Mouse (Mus musculus): Measurements from ENCODE around the gene Kcnh1.

The Kcnh1 gene

DNA sequence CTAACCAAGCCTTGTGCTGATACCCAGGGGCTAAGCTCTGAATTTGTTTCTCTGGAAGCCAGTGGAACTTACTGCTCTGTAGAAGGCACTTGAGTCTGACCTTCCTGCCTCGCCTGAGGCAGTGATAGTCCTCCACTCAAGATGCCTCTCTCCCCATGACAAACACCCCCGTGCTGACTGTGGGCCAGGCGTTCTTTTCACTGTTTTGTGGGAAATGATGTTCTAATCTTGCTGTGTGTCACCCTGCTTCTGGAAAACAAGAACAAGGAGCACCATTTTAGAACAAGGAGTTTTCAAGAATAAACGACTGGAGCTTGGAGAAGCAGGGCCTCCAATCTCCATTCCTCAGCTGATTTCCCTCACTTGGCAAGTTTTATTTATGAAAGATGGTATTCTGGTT lies 273.2 kb downstream of the Kcnh1 start:
- no peak for DNase-seq (ENCODE audit: low spot score in 2 of 2)

DNA sequence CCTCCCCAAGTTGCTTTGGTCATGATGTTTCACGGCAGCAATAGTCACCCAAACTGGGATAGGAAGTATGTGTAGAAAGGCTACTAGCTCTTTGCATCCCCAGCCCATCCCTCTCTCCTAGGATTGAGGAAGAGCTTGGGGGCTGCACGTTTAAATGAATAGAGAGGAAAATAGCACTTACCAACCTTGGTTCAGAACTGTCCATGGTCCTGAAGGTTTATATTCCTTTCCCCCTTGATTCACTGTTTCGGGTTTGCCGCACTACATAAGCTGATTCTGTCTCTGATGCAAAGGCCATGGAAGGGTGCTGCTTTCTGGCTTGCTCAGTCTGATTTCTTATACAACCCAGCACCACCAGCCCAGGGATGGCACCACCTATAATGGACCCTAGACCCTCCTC lies 281.8 kb downstream of the Kcnh1 start:
- DNase-seq (ENCODE audit: low spot score in 2 of 2), result no peak

DNA sequence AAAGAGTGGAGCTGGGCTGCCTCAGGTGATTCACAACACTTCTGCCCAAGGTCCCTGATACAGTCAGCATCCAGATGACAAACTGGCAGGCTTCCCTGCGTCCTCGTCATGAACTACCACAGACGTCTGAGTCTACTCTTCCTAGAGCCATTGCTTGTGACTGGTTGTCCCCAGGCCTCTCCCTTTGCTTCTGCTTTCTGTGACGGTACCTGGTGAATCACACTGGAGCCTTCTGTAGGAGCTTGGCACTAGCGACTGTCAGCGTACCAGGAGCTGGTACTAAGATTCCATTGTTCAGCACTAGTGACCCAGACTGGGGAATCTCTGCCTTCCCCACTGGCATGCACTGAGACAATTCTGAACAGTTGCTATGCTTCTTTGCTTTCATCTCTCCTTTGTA lies 282.6 kb downstream of the Kcnh1 start:
- no peak for DNase-seq (ENCODE audit: low spot score in 2 of 2)

DNA sequence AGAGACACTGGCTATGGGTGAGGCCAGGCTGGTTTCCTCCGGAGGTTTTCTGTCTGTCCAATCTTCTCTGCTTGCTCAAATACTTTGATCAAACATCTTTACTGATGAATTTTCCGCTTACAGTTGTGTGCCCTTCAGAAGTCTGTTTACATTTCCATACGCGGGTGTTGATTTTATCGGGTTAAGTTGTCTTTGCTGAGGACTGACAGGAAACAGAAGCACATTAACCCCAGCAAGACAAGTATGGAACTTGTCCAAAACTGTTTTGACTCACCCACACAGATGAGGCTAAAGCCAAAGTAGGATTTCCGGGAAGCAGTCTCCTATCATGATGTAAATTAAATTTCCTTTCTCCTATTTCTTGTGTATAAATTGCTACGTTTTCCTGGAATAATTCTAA lies 286.1 kb downstream of the Kcnh1 start:
- no peak for DNase-seq (ENCODE audit: low spot score in 2 of 2)

DNA sequence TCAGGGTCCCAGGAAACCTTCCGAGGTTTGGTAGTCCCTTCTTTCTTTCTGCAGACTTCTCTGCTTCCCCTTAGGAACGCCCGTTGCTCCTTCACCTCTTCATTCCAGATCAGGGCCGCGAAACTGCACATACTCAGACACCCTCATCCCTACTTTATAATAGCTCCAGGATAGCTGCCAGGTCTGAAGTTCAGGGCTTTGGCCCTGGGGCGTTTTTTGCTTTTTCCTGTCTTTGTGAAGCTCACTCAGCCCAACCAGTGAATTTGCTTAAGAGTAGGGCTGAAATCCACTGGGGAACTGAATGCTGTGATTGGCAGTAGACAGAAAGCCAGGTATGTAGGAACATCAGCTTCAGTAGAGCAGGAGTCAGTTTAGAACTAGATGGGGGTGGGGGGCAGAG lies 287.0 kb downstream of the Kcnh1 start:
- DNase-seq (ENCODE audit: low spot score in 2 of 2), result no peak

DNA sequence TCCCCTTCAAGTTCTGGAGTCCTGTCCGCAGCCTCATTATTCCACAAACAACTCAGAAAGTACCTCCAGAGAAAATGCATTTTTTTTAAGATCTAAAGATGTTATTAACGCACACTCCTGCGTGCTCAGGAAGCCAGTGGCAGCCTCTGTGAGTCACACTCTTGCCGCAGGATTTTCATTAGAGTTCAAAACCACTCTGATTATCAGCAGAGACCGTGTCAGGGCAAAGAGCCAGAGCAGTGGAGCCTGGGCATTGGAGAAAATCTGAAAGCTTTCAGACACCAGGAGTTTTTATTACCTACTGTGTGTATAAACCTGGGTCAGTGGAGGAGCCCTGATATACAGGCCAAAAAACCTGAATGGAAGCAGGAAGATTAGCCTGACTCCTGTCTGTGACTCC lies 287.6 kb downstream of the Kcnh1 start:
- no peak for DNase-seq (ENCODE audit: low spot score in 2 of 2)

DNA sequence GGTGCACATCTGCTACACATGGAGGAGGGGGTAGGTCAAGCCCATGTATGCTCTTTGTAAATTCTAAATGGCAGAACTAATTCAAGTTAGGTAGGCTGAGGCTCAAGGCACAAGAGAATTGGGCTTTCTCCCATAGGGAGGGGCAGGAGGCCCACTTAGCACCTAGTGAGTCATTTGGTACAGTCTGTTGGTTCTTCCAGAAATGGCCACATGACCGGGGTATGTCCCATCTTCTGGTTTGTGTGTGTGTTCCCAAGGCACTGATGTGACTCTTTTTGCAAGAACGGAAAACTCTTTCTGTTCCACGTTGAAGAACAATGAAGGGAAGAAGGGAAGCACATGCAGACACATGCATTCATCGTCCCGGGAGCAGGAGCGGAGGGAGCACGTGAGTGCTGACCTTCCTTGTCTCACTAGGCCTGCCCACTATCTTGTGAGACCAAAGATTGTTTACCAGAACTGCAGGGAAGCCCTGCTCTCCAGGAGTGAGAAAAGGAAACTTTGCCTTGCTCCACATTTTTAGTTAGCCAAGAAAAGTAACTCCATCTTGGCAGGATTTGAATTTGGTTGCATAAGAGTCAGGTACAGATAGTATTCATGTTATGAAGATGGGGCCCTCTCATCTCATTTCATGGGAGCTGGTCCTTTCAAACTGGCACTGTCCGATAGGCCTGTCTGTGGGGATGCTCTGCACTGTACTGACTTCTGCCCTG lies 289.7 kb downstream of the Kcnh1 start:
- no peak for DNase-seq (ENCODE audit: low spot score in 2 of 2)

DNA sequence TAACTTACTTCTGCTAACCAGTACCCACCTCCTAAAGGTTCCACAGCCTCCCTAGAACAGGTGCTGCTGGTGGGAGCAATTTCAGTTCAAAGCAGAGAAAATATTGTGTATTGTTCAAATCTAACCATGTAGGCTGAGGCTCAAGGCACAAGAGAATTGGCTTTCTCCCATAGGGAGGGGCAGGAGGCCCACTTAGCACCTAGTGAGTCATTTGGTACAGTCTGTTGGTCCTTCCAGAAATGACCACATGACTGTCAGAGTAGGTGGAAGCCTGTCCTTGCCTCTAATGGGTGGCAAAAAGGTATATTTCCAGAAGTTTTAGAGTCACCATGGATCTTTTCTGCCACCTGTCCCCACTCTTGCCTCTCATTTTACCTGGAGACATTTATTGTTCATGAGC lies 290.9 kb downstream of the Kcnh1 start:
- no peak for DNase-seq (ENCODE audit: low spot score in 2 of 2)

DNA sequence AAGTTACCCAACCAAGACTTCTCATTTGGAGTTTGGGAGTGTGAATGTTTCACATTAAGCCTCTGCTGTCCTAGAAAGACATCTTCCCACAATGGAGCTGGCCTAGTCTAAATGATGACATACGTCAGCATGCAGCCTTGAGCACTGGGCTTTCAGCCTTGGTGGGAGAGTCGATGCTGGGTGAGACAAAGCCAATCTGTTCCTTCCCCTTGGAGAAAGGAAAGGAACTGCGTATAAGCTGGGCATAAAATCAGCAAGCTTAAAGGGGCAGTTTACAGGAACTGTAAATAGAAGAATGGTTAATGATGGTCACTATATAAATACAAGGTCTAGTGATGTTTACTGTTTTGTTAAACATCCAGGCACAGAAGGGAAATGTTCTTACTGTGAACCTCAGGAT lies 294.5 kb downstream of the Kcnh1 start:
- DNase-seq (ENCODE audit: low spot score in 2 of 2), result no peak

DNA sequence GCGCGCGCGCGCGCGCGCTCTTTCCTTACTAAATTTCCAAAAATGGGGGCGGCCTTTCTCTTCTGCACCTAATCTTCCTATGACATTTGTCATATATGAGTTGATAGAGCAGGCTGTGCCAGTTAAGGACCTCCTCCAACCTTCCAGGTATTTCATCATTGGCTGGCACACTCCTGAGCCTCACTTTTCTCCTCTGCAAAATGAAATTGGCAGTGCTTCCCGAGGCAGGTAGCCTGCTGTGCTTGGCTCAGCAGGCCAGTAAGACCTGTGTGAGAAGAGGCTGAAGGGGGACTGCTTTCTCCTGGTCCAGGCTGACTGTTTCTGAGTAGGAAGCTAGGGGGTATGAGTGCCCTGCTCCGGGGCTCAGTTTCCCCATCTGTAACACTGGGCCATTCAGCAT lies 297.0 kb downstream of the Kcnh1 start:
- no peak for DNase-seq (ENCODE audit: low spot score in 2 of 2)

DNA sequence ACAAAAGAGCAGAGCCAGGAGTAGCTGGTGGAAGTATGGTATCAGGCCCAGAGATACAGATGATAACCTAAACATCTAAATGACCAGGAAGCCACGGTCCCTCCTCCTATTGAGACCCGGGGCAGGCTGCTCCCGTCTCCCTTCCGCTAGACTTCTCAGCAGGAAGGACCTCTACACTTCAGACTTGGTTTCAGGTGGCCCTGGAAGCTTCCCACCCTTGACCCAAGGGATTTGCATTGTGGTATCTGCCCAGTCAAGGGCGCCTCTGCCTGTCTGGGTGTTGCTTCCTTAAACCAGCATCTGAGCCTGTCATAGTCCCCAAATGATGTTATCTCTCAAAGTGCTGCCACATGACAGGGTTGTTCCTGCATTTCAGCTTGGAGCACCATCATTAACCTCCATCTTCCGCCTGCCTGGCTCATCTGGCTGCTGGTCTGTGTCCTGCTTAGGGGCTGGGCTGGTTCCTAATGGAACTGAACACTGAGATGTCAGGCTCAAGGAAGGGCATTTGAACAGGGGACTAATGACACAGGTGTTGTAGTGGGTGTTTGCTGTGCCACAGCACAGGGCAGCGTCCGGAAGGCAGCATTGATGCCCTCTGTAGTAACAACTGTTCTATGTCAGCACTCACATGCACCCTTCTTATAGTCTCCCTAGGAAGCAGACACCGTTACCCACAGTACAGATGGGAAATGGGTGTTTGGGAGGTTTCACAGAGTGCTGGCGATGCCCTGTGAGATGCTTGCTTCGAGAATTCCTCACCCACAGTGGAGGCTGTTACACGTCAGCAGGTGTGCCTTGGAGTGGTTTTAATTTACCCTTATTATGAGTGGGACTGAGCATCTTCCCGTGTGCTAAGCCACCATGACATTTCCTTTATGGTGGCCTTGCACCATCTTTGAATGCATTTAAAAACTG lies 299.6 kb downstream of the Kcnh1 start:
- no peak for DNase-seq (ENCODE audit: low spot score in 2 of 2)

DNA sequence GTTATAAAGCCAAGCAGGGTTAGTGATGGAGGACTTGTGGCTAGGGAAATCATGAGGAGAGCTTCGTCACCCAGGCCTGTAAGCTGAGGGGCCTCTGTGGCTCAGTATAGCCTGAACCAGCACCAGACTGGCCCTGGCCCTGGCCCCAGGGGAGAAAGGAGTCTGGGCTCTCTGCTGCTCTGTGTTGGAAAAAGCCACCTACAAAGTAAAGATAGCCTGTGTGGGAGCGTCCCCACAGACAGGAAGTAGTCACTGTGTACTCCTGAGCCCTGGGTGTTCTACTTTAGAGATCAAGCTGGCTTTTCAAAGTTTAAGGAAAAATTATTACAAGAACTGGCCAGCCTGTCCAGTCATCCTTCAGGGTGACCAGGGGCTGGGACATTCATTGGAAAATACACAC lies 306.9 kb downstream of the Kcnh1 start:
- no peak for DNase-seq (ENCODE audit: low spot score in 2 of 2)

DNA sequence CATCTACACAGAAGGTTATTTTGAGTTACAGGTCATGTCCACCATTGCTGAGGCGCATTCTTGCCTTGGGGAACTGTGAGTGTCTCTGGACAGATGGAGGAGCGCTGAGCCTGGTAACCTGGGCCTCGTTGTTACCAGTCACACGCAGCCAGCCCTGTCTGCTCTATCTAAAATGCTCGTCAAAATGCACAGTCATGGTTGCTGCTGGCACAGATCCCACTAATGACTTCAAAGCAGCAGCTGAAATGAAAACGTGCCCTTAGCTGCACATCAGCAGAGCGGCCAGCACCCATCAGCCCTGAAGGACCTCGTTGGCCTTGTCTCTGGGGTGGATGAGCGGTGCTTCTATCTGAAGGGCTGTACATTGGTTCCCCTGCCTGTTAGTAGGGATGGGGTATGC lies 311.4 kb downstream of the Kcnh1 start:
- DNase-seq (ENCODE audit: low spot score in 2 of 2), result no peak

DNA sequence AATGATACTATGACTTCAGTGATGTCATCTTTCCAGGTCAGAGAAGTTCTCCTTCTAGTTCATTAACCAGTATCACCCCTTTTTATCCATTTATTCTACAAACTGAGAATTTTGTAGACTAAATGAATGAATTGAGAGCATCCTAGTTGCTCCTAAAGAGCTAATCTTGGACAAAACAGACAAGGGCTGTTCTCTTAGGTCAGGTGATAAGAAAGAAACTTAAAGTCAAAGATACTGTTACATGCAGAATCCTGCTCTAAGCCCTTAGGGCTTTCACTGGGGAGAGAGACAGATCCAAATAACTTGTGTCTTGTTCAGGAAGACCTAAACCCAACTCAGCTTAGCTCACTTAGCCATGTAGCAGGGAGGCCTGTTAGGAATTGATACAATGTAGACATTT lies 312.3 kb downstream of the Kcnh1 start:
- DNase-seq (ENCODE audit: low spot score in 2 of 2), result no peak

DNA sequence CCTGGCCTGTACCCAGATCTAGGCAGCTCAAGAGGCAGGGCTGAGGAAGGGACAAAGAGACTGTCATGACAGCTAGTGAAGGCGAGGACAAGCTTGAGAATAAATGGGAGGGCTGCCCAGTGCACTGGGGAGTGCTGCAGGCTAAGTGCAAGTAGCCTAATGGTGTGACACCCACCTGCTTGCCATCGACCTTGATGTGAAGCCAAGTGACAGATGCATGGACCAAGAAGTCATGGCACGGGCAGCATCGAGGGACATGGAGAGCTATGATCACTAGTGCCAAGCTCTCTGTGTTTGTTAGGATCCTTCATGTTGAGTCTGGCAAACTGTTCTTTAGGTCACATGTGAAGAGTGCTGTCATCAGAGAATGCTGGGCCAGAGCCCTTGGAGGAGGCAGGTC lies 313.1 kb downstream of the Kcnh1 start:
- DNase-seq (ENCODE audit: low spot score in 2 of 2), result no peak

DNA sequence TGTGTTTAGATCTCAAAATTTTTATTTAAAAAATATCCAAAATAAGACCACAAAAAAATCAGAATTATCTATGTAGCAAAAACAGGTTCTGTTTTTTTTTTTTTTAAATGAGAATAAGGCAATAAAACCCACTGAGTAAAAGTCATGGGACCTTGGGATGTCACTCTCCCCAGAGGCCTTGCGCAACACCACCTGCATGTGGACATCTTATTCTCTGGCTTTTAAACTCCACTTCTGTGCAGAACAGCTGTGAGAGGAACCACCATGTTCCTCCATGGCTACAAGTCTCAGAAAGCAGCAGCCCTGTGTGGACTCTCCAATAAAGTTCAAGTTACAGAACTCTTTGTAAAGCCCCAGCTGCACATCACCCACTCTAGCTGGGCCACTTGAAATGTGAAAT lies 322.2 kb downstream of the Kcnh1 start:
- no peak for DNase-seq (ENCODE audit: low spot score in 2 of 2)

DNA sequence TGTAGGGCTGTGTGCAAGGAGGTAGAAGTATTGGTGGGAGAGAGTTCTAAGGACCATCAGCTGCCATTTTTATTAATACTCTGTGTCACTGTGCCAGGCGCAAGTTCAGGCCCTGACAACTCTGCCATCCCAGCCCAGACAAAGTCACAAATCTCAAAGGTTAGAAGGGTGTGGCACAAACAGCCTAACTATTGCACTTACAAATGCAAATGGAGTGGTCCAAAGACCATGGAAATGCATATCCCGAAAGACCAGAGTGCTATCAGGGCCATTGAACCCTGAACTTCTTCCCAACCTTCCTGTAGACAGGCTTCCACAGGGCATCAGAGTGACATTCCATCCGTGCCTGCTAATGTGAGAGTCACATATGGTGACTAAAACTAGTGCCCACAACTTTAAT lies 324.8 kb downstream of the Kcnh1 start:
- DNase-seq (ENCODE audit: low spot score in 2 of 2), result no peak

DNA sequence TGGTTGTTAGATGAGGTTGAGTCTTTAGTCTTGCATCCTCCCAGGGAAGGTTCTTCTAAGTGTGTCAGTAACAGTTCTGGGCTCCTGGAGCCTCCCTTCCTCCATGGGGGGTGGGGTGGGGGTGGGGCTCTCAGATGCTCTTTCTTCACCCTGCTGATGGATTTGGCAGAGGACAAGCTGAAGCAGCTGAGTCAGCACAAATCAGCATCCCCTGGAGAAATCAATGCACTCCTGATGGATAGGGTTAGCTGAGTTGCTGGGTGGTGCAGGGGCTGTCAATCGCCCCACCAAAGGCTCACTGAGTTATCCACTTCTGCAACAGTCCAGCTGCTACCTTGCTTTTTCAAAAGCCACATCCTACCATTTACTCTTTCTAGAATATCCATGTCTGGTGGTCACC lies 329.1 kb downstream of the Kcnh1 start:
- no peak for DNase-seq (ENCODE audit: low spot score in 2 of 2)

DNA sequence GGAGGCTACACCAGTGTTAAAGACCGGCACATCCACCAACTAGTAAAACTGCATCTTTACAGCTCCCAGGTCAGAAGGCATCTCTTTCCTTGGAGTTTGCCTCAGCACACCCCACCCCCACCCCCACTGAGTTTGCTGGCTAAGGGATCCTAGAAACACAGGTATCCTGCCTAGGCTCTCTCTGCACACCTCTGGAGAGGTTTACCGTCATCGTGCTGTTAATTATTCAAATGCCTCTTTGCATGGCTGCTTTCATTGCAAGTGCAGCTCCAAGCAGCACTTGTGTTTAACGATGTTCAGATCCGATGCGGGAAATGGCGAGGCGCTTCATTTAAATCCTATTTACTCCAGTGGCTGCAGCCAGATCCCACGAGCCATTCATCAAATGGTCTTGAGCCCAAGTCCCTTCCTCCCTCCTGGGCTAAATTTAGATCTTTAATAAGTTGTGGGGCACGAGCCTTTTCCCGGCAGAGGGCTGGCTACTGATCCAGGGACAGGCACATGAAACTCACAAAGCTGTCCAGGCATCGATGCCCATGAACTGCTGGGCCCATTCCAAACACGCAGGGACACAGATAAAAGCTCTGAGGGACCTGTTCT lies 330.4 kb downstream of the Kcnh1 start:
- DNase-seq (ENCODE audit: low spot score in 2 of 2), result no peak

DNA sequence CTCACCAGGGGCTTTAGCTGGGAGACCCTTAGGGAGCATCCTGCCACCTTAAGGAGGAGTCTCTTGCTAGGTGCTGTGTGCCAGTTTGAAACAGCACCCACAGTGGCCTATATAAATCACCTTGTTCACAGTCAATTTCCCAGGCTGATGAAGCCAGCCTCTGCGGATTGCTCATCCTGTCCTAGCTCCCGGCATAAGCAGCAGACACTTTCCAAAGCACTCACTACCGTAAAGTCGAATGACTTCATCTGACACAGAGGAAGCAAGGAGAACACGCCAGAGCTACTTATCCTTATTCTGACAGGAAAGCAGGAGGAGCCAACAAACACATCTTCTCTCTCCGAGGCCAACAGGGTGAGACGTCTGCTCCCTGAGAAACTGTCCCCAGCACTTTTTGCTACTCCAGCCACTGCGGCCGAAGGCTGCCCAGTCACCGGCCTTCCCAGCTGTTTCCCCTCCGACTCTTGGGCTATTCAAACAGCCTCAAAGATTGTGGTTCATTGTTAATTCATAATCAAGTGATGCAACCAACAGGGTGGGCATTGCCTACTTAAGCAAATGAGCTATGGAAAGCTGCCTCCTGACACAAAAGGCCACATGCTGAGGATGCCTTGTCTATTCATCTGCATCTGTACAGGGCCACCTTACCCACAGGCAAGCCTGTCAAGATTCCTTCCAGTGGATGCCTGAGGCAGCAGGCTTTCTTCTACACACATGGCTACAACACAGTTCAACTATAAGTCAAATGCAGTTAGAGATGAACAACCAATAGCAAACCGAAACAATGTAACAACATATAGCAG lies 332.0 kb downstream of the Kcnh1 start:
- DNase-seq (ENCODE audit: low spot score in 2 of 2), result no peak

DNA sequence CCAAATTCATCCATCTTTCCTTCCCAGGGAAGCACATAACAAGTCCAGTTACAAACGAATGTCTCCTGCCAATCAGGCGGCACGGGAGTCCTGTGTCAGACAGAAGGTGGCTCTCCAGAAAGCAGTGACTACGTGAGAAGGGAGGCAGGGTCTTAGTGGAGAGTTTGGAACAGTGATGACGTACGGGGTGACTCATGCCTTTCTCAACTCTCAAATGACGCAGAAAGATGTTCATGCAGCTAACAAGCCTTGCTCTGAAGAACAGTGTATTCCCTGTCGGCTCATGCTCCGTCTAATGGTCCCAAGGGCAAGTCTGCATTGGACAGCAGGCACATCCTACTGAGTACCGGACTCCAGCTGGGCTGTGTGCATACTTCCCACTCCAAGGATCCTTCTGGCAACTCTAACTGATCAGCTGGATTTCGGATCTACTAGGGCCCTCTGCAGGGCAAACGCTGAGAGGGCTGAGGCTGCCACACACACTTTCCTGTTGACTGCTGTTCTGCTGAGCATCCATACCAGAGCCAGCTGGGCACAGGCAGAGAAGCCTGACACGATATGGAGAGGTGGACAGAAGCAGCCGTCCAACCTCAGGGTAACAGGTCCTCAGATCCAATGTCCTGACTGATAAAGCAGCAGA lies 335.3 kb downstream of the Kcnh1 start:
- DNase-seq (ENCODE audit: low spot score in 2 of 2), result no peak

Data from urinary bladder, postnatal 4 days (tissue).